Mouse (Mus musculus): ENCODE data around the gene Kcnk13.

The Kcnk13 gene

GRCm38 (mm10) chr12:99965203-99966115 lies 1.2 kb downstream of the Kcnk13 start:
- peak; percentile 67 for DNase-seq (ENCODE audit: low spot score)

- no peak for DNase-seq (ENCODE audit: low spot score)
These were observed 1.9 kb downstream of the Kcnk13 start for GRCm38 (mm10) chr12:99966116-99966770.

- DNase-seq (ENCODE audit: low spot score) = no peak
These were observed 2.6 kb downstream of the Kcnk13 start for GRCm38 (mm10) chr12:99966881-99967363.

GRCm38 (mm10) chr12:99969906-99970305 lies 5.6 kb downstream of the Kcnk13 start:
- DNase-seq (ENCODE audit: low spot score) = peak; percentile 30

- DNase-seq (ENCODE audit: low spot score) = peak; percentile 22
These were observed 7.1 kb downstream of the Kcnk13 start for GRCm38 (mm10) chr12:99971205-99971894.

GRCm38 (mm10) chr12:99972825-99973224 lies 8.5 kb downstream of the Kcnk13 start:
- peak; percentile 36 for DNase-seq (ENCODE audit: low spot score)

GRCm38 (mm10) chr12:99973659-99974058 lies 9.4 kb downstream of the Kcnk13 start:
- DNase-seq (ENCODE audit: low spot score) = peak; percentile 49

GRCm38 (mm10) chr12:99979541-99979940 lies 15.2 kb downstream of the Kcnk13 start:
- no peak for DNase-seq (ENCODE audit: low spot score)

- no peak for DNase-seq (ENCODE audit: low spot score)
These were observed 22.5 kb downstream of the Kcnk13 start for GRCm38 (mm10) chr12:99986797-99987196.

- no peak for DNase-seq (ENCODE audit: low spot score)
These were observed 23.8 kb downstream of the Kcnk13 start for GRCm38 (mm10) chr12:99988144-99988543.

GRCm38 (mm10) chr12:99992362-99992862 lies 28.1 kb downstream of the Kcnk13 start:
- DNase-seq (ENCODE audit: low spot score) = no peak

- no peak for DNase-seq (ENCODE audit: low spot score)
These were observed 29.0 kb downstream of the Kcnk13 start for GRCm38 (mm10) chr12:99993146-99993890.

GRCm38 (mm10) chr12:99995951-99996350 lies 31.7 kb downstream of the Kcnk13 start:
- DNase-seq (ENCODE audit: low spot score) = no peak

GRCm38 (mm10) chr12:99999726-100000125 lies 35.4 kb downstream of the Kcnk13 start:
- no peak for DNase-seq (ENCODE audit: low spot score)

GRCm38 (mm10) chr12:100000381-100000780 lies 36.1 kb downstream of the Kcnk13 start:
- DNase-seq (ENCODE audit: low spot score) = no peak

- no peak for DNase-seq (ENCODE audit: low spot score)
These were observed 36.9 kb downstream of the Kcnk13 start for GRCm38 (mm10) chr12:100001246-100001645.

- DNase-seq (ENCODE audit: low spot score) = no peak
These were observed 37.6 kb downstream of the Kcnk13 start for GRCm38 (mm10) chr12:100001910-100002309.

- DNase-seq (ENCODE audit: low spot score) = no peak
These were observed 38.8 kb downstream of the Kcnk13 start for GRCm38 (mm10) chr12:100002914-100003587.

GRCm38 (mm10) chr12:100005285-100005684 lies 41.0 kb downstream of the Kcnk13 start:
- DNase-seq (ENCODE audit: low spot score) = no peak

GRCm38 (mm10) chr12:100006681-100007080 lies 42.4 kb downstream of the Kcnk13 start:
- DNase-seq (ENCODE audit: low spot score) = no peak

- DNase-seq (ENCODE audit: low spot score) = no peak
These were observed 48.5 kb downstream of the Kcnk13 start for GRCm38 (mm10) chr12:100012839-100013238.

All from testis, postnatal 10 days (tissue).